Mouse (Mus musculus): ENCODE measurements around the gene Fem1a. TPM values are rescaled to one million over a fixed set of nuclear protein-coding genes. Genes with fewer than 3 reads are reported as not detected.

The Fem1a gene
- total and polyA plus RNA-seq, 3 experiments = 16.6 to 26.0 (median 17.5) TPM

GRCm38 (mm10) chr17:56298238-56298637 lies 41.6 kb downstream of the Fem1a start:
- Histone ChIP-seq H3K27me3 (replicated peaks) (no peaks in the 10 kb centered on the region), H3K4me2 (ENCODE audit: insufficient read depth, low read depth, poor library complexity, severe bottlenecking) (no peak overlapping the region), H3K4me1 (ENCODE audit: control insufficient read depth in 1 of 2, insufficient read depth in 2 of 2) (peaks cover 5 to 29% of the 10 kb centered on the region in 2 experiments), H3K9ac (ENCODE audit: insufficient read depth, low read depth) (no peak overlapping the region), H3K79me2 (replicated peaks; ENCODE audit: control insufficient read depth, extremely low read depth, insufficient read depth, poor library complexity, severe bottlenecking) (no peaks in the 10 kb centered on the region), H3K9me3 (replicated peaks; ENCODE audit: low read length) (no peaks in the 10 kb centered on the region), H3K36me3 (replicated peaks in 1 of 2; ENCODE audit: control insufficient read depth in 1 of 2, insufficient read depth in 1 of 2, low read length in 1 of 2) (no peaks in the 10 kb centered on the region), H3K4me3 (replicated peaks in 1 of 3; ENCODE audit: low read depth in 2 of 3, low read length in 2 of 3, poor library complexity in 1 of 3) (no peak overlapping the region), H3K27ac (ENCODE audit: insufficient read depth, low read depth) (no peak overlapping the region)
- dilution Hi-C loops (cut with MboI; ENCODE audit: extremely low pct_ligation_motif_present, extremely low pct_unique_long_range_greater_than_20kb, low sequenced_read_pairs) = no loop called here
- no peak for DNase-seq (ENCODE audit: extremely low read depth)
- in situ Hi-C loops (cut with MboI; ENCODE audit: low pct_ligation_motif_present, low pct_unique_long_range_greater_than_20kb, low sequenced_read_pairs) = no loop called here
- no peak for TF ChIP-seq POLR2A (IDR thresholded peaks at IDR 0.05; ENCODE audit: low read depth, low read length)
- no peak for TF ChIP-seq POLR2AphosphoS2 (IDR thresholded peaks at IDR 0.05; ENCODE audit: low read depth, low read length)
- no peak for TF ChIP-seq TBP (conservative IDR thresholded peaks at IDR 0.05; ENCODE audit: low read depth, low read length)
- no peak for TF ChIP-seq JUN (IDR thresholded peaks at IDR 0.05; ENCODE audit: insufficient read depth, low read depth, low read length)
- no peak for TF ChIP-seq SMC3 (IDR thresholded peaks at IDR 0.05; ENCODE audit: low read depth, low read length)
- no peak for TF ChIP-seq MYC (IDR thresholded peaks at IDR 0.05; ENCODE audit: low read depth, low read length)
- no peak for TF ChIP-seq CTCF (conservative IDR thresholded peaks at IDR 0.05 in 1 of 2, IDR thresholded peaks at IDR 0.05 in 1 of 2; ENCODE audit: low read depth in 2 of 2, low read length in 2 of 2)

GRCm38 (mm10) chr17:56300186-56300585 lies 43.6 kb downstream of the Fem1a start, which contains the start of gene Arrdc5:
Gene Arrdc5 (minus strand): TSS chr17:56300286.
- Histone ChIP-seq H3K9ac (ENCODE audit: insufficient read depth, low read depth) (no peak within 1 kb of the TSS), H3K4me2 (ENCODE audit: insufficient read depth, low read depth, poor library complexity, severe bottlenecking) (no peak within 1 kb of the TSS), H3K9me3 (replicated peaks; ENCODE audit: low read length) (no peaks in the 10 kb centered on the region), H3K27ac (ENCODE audit: insufficient read depth, low read depth) (no peak within 1 kb of the TSS), H3K36me3 (replicated peaks in 1 of 2; ENCODE audit: control insufficient read depth in 1 of 2, insufficient read depth in 1 of 2, low read length in 1 of 2) (peaks cover 0 to 5% of the 10 kb centered on the region in 2 experiments), H3K79me2 (replicated peaks; ENCODE audit: control insufficient read depth, extremely low read depth, insufficient read depth, poor library complexity, severe bottlenecking) (peaks cover 11% of the 10 kb centered on the region), H3K27me3 (replicated peaks) (no peaks in the 10 kb centered on the region), H3K4me1 (ENCODE audit: control insufficient read depth in 1 of 2, insufficient read depth in 2 of 2) (peaks cover 5 to 30% of the 10 kb centered on the region in 2 experiments), H3K4me3 (replicated peaks in 1 of 3; ENCODE audit: low read depth in 2 of 3, low read length in 2 of 3, poor library complexity in 1 of 3) (no peak within 1 kb of the TSS)
- in situ Hi-C loops (cut with MboI; ENCODE audit: low pct_ligation_motif_present, low pct_unique_long_range_greater_than_20kb, low sequenced_read_pairs) = no loop called here
- dilution Hi-C loops (cut with MboI; ENCODE audit: extremely low pct_ligation_motif_present, extremely low pct_unique_long_range_greater_than_20kb, low sequenced_read_pairs) = no loop called here
- DNase-seq (ENCODE audit: extremely low read depth) = no peak
- no peak for TF ChIP-seq MAZ (IDR thresholded peaks at IDR 0.05; ENCODE audit: low read depth, low read length)
- no peak for TF ChIP-seq JUN (IDR thresholded peaks at IDR 0.05; ENCODE audit: insufficient read depth, low read depth, low read length)
- no peak for TF ChIP-seq UBTF (IDR thresholded peaks at IDR 0.05; ENCODE audit: low read depth, low read length)

- in situ Hi-C loops (cut with MboI; ENCODE audit: low pct_ligation_motif_present, low pct_unique_long_range_greater_than_20kb, low sequenced_read_pairs) = no loop called here
- H3K27ac ChIP-seq (ENCODE audit: insufficient read depth, low read depth) = peak overlapping the region; percentile 67
- no peak for DNase-seq (ENCODE audit: extremely low read depth)
- TF ChIP-seq BHLHE40 (IDR thresholded peaks at IDR 0.05; ENCODE audit: low read depth, low read length) (peak; percentile 41), ELF1 (IDR thresholded peaks at IDR 0.05; ENCODE audit: low read depth, low read length) (peak; percentile 14; the same call in 1 of the 2 replicates), ZC3H11A (IDR thresholded peaks at IDR 0.05; ENCODE audit: low read depth, low read length) (no peak), POLR2A (IDR thresholded peaks at IDR 0.05; ENCODE audit: low read depth, low read length) (no peak), RCOR1 (conservative IDR thresholded peaks at IDR 0.05; ENCODE audit: low read depth, low read length) (no peak; the same call in 1 of the 2 replicates), ZNF384 (IDR thresholded peaks at IDR 0.05; ENCODE audit: low read depth, low read length) (no peak), PAX5 (IDR thresholded peaks at IDR 0.05; ENCODE audit: low read length) (no peak), EP300 (IDR thresholded peaks at IDR 0.05; ENCODE audit: low read length) (0 out of 2 replicates have a peak, but pooled peaks have one; percentile 40), SIN3A (IDR thresholded peaks at IDR 0.05; ENCODE audit: low read length) (no peak), NRF1 (IDR thresholded peaks at IDR 0.05; ENCODE audit: low read depth, low read length) (no peak), MEF2A (IDR thresholded peaks at IDR 0.05; ENCODE audit: borderline replicate concordance, low read depth, low read length) (no peak), CTCF (conservative IDR thresholded peaks at IDR 0.05 in 1 of 2, IDR thresholded peaks at IDR 0.05 in 1 of 2; ENCODE audit: low read depth in 2 of 2, low read length in 2 of 2) (no peak), GABPA (IDR thresholded peaks at IDR 0.05; ENCODE audit: insufficient replicate concordance, low read depth, low read length) (no peak), TCF12 (IDR thresholded peaks at IDR 0.05; ENCODE audit: low read depth, low read length) (no peak; the same call in none of the 2 replicates), NELFE (IDR thresholded peaks at IDR 0.05; ENCODE audit: low read depth, low read length) (no peak; the same call in 1 of the 2 replicates), UBTF (IDR thresholded peaks at IDR 0.05; ENCODE audit: low read depth, low read length) (no peak), MYC (IDR thresholded peaks at IDR 0.05; ENCODE audit: low read depth, low read length) (peak; percentile 53), CHD2 (IDR thresholded peaks at IDR 0.05; ENCODE audit: low read length) (peak; percentile 80), KAT2A (IDR thresholded peaks at IDR 0.05; ENCODE audit: insufficient replicate concordance, low read length) (0 out of 2 replicates have a peak, but pooled peaks have one; percentile 27), SMC3 (IDR thresholded peaks at IDR 0.05; ENCODE audit: low read depth, low read length) (no peak)
These were observed 45.9 kb downstream of the Fem1a start for GRCm38 (mm10) chr17:56302363-56302996.

More at GRCm38 (mm10) chr17:56302363-56302996, 45.9 kb downstream of the Fem1a start:
- dilution Hi-C loops (cut with MboI; ENCODE audit: extremely low pct_ligation_motif_present, extremely low pct_unique_long_range_greater_than_20kb, low sequenced_read_pairs) = no loop called here
- Histone ChIP-seq H3K79me2 (replicated peaks; ENCODE audit: control insufficient read depth, extremely low read depth, insufficient read depth, poor library complexity, severe bottlenecking) (peaks cover 34% of the 10 kb centered on the region), H3K9me3 (replicated peaks; ENCODE audit: low read length) (no peaks in the 10 kb centered on the region), H3K4me2 (ENCODE audit: insufficient read depth, low read depth, poor library complexity, severe bottlenecking) (peak overlapping the region; percentile 77), H3K9ac (ENCODE audit: insufficient read depth, low read depth) (peak overlapping the region; percentile 66), H3K4me1 (ENCODE audit: control insufficient read depth in 1 of 2, insufficient read depth in 2 of 2) (peaks cover 17 to 45% of the 10 kb centered on the region in 2 experiments), H3K4me3 (replicated peaks in 1 of 3; ENCODE audit: low read depth in 2 of 3, low read length in 2 of 3, poor library complexity in 1 of 3) (peak overlapping the region in 2 of 3 experiments; percentile 24 to 81), H3K27me3 (replicated peaks) (no peaks in the 10 kb centered on the region), H3K36me3 (replicated peaks in 1 of 2; ENCODE audit: control insufficient read depth in 1 of 2, insufficient read depth in 1 of 2, low read length in 1 of 2) (peaks cover 18 to 28% of the 10 kb centered on the region in 2 experiments)
